Mouse (Mus musculus): ENCODE results near the gene Spg11. TPM values are rescaled to one million over a fixed set of nuclear protein-coding genes. Genes with fewer than 3 reads are reported as not detected.

The Spg11 gene
- total RNA-seq (2014; rRNA removed) (20.1 and 25.3 TPM in 2 replicates), polyA plus RNA-seq (2015; fragmentation: Nextera tagmentation; extraction: Ambion mirVana) (4.0 and 4.9 TPM in 2 replicates)

DNA sequence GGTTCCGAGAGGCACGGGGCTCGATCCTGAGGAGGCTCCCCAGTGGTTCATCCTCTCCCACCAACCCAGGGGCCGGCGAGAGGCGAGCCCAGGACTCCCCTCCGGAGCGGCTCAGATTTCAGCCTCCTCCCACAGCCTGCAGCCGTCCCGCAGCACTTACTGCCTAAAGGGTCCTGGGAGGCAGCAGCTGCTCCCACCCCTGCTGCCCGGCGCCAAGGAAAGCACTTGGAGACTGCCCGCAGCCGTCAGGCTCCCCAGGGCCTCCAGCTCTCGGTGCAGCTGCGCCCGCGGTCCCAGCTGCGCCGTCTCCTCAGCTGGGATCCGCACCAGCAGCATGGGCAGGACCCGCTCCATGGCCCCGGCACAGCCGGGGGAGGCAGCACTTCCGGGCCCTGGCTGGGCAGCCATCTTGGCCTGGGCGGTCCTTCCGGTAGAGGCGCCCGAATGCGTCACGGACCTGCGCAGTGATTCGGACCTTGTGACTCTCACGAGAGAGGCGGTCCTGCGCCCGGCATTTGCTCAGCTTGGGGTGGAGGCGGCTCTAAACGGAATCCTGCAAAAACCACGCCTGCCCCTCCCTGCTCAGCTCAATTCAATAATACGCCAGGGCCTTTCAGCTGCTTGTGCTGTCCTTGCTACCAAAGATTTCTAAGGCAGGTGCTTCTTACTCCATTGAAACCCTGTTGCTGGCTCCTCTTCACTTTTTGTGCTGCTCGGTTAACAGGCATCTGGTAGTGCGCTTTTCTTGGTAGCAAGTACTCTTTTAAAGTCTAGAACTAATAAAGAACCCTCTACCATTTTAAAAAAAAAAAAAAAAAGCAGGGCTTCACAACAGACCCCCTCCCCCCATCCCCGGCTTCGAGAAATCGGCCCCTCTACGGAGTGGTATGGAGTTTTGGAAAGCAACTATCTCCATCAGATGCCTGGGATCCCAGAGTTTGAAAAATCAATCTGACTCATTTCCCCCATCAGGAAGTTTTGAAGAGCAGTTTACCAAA lies at the start of gene Spg11:
Gene Spg11 (minus strand): TSS at position 426 of the 998 bp plus-strand sequence.
- H3K27me3 ChIP-seq (ENCODE audit: insufficient read depth, low read length) = no peaks in the 10 kb centered on the region
- no peaks in the 10 kb centered on the region for H3K4me1 ChIP-seq (ENCODE audit: insufficient read depth, low read length)
- peak within 1 kb of the TSS; percentile 96 for H3K27ac ChIP-seq (ENCODE audit: low read depth, low read length)
- WGBS = under 1% methylated on average over 45 of the region's 47 CpGs
- DNase-seq (ENCODE audit: low spot score) (peak; percentile 98), ATAC-seq (ENCODE audit: low FRiP score) (peak; percentile 99)
- TF ChIP-seq CTCF (IDR thresholded peaks at IDR 0.05) = peak; percentile 41
- peak within 1 kb of the TSS; percentile 57 for H3K4me2 ChIP-seq (ENCODE audit: low read depth, low read length, poor library complexity, severe bottlenecking)
- peak within 1 kb of the TSS; percentile 96 for H3K9ac ChIP-seq (replicated peaks; ENCODE audit: low read length, poor library complexity, severe bottlenecking)
- H3K9me3 ChIP-seq (ENCODE audit: low read length) = no peaks in the 10 kb centered on the region
- H3K4me3 ChIP-seq (ENCODE audit: low read depth, low read length) = peak within 1 kb of the TSS; percentile 96
- peaks cover 8% of the 10 kb centered on the region; the same call in 1 of the 2 replicates for H3K36me3 ChIP-seq (ENCODE audit: insufficient read depth, low read length)

DNA sequence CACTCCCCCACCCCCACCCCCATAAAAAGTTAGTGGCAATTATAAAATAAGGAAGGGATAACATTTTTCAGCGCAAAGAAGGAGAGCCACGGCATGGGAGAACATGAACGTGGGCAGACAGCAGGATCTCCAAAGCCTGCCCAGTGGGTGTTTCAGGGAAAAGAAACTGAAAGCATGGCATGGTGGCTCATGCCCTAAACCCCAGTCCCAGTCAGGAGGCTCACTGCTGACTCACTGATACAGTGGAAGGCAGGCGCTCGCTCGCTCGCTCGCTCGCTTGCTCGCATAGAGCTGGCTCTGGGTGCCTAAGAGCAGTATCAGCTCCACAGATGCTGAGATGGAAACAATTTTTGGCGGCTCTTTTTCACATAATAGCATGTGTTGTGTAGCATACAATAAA lies 46.1 kb upstream of the Spg11 start:
- no peak overlapping the region for H3K9ac ChIP-seq (replicated peaks; ENCODE audit: low read length, poor library complexity, severe bottlenecking)
- H3K9me3 ChIP-seq (ENCODE audit: low read length) = no peaks in the 10 kb centered on the region
- WGBS = 87% methylated on average over 11 of the region's 11 CpGs
- DNase-seq (ENCODE audit: low spot score) (no peak), ATAC-seq (ENCODE audit: low FRiP score) (no peak)
- H3K27ac ChIP-seq (ENCODE audit: low read depth, low read length) = no peak overlapping the region
- TF ChIP-seq CTCF (IDR thresholded peaks at IDR 0.05) = no peak
- no peak overlapping the region for H3K4me2 ChIP-seq (ENCODE audit: low read depth, low read length, poor library complexity, severe bottlenecking)
- H3K36me3 ChIP-seq (ENCODE audit: insufficient read depth, low read length) = no peaks in the 10 kb centered on the region
- H3K4me1 ChIP-seq (ENCODE audit: insufficient read depth, low read length) = no peaks in the 10 kb centered on the region
- H3K27me3 ChIP-seq (ENCODE audit: insufficient read depth, low read length) = no peaks in the 10 kb centered on the region
- no peak overlapping the region for H3K4me3 ChIP-seq (ENCODE audit: low read depth, low read length)

- Histone ChIP-seq H3K4me1 (ENCODE audit: insufficient read depth, low read length) (no peaks in the 10 kb centered on the region), H3K36me3 (ENCODE audit: insufficient read depth, low read length) (no peaks in the 10 kb centered on the region), H3K27ac (ENCODE audit: low read depth, low read length) (no peak overlapping the region), H3K4me2 (ENCODE audit: low read depth, low read length, poor library complexity, severe bottlenecking) (no peak overlapping the region), H3K9me3 (ENCODE audit: low read length) (no peaks in the 10 kb centered on the region), H3K9ac (replicated peaks; ENCODE audit: low read length, poor library complexity, severe bottlenecking) (no peak overlapping the region), H3K27me3 (ENCODE audit: insufficient read depth, low read length) (no peaks in the 10 kb centered on the region), H3K4me3 (ENCODE audit: low read depth, low read length) (no peak overlapping the region)
- no peak for DNase-seq (ENCODE audit: low spot score)
- 80% methylated on average over 13 of the region's 13 CpGs for WGBS
- no peak for ATAC-seq (ENCODE audit: low FRiP score)
- no peak for TF ChIP-seq CTCF (IDR thresholded peaks at IDR 0.05)
These were observed 45.4 kb upstream of the Spg11 start for GRCm38 (mm10) chr2:122163430-122164195.

DNA sequence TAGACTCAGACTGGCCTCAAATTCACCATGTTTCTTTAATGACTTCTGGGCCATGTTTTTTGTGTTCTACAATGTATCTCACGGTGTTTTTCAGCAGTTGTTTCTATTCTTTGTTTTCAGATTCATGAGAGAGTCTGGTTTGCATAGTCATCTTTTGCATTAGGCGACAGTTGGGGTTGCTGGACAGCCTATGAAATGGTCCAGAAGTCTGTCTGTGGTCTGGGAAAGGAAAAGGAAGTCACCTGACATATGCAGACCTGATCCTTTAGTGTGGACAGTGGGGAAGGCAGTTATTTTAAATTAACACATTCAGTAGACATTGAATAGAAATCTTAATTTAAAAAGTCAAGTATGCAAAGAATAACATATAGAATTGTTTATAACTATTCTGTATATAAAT lies 44.3 kb upstream of the Spg11 start:
- no peak for TF ChIP-seq CTCF (IDR thresholded peaks at IDR 0.05)
- no peaks in the 10 kb centered on the region for H3K4me1 ChIP-seq (ENCODE audit: insufficient read depth, low read length)
- H3K27ac ChIP-seq (ENCODE audit: low read depth, low read length) = no peak overlapping the region
- no peak for DNase-seq (ENCODE audit: low spot score)
- H3K9ac ChIP-seq (replicated peaks; ENCODE audit: low read length, poor library complexity, severe bottlenecking) = no peak overlapping the region
- H3K27me3 ChIP-seq (ENCODE audit: insufficient read depth, low read length) = no peaks in the 10 kb centered on the region
- H3K36me3 ChIP-seq (ENCODE audit: insufficient read depth, low read length) = no peaks in the 10 kb centered on the region
- WGBS = 82% methylated on average over 2 of the region's 2 CpGs
- H3K9me3 ChIP-seq (ENCODE audit: low read length) = no peaks in the 10 kb centered on the region
- H3K4me3 ChIP-seq (ENCODE audit: low read depth, low read length) = no peak overlapping the region
- H3K4me2 ChIP-seq (ENCODE audit: low read depth, low read length, poor library complexity, severe bottlenecking) = no peak overlapping the region
- ATAC-seq (ENCODE audit: low FRiP score) = no peak

- DNase-seq (ENCODE audit: low spot score) (no peak), ATAC-seq (ENCODE audit: low FRiP score) (no peak)
- no peaks in the 10 kb centered on the region for H3K36me3 ChIP-seq (ENCODE audit: insufficient read depth, low read length)
- TF ChIP-seq CTCF (IDR thresholded peaks at IDR 0.05) = no peak
- no peaks in the 10 kb centered on the region for H3K27me3 ChIP-seq (ENCODE audit: insufficient read depth, low read length)
- no peak overlapping the region for H3K4me2 ChIP-seq (ENCODE audit: low read depth, low read length, poor library complexity, severe bottlenecking)
- H3K4me3 ChIP-seq (ENCODE audit: low read depth, low read length) = no peak overlapping the region
- no peaks in the 10 kb centered on the region for H3K4me1 ChIP-seq (ENCODE audit: insufficient read depth, low read length)
- H3K27ac ChIP-seq (ENCODE audit: low read depth, low read length) = no peak overlapping the region
- no peak overlapping the region for H3K9ac ChIP-seq (replicated peaks; ENCODE audit: low read length, poor library complexity, severe bottlenecking)
- H3K9me3 ChIP-seq (ENCODE audit: low read length) = no peaks in the 10 kb centered on the region
- 19% methylated on average over 4 of the region's 4 CpGs for WGBS
These were observed 43.4 kb upstream of the Spg11 start for GRCm38 (mm10) chr2:122161542-122161941.

Measured in midbrain, postnatal 0 days (tissue).